Mouse (Mus musculus): Measurements from ENCODE around the gene Ptgr2.

- TF ChIP-seq CTCF (IDR thresholded peaks at IDR 0.05; ENCODE audit: low read depth) (no peak), EP300 (IDR thresholded peaks at IDR 0.05; ENCODE audit: low read depth) (no peak)
These were observed 80.1 kb downstream of the Ptgr2 start for GRCm38 (mm10) chr12:84365137-84365536.

All from liver, postnatal 0 days (tissue).